Mouse (Mus musculus) lung, embryonic 16.5 days (tissue): ENCODE measurements around the gene Lpp. TPM values are rescaled to one million over a fixed set of nuclear protein-coding genes. Genes with fewer than 3 reads are reported as not detected.
A peak's percentile ranks its signal among the peaks of the same experiment; 100 is the strongest.

ENCODE experiments used
- ATAC-seq: fragments of 200-750 bp; cut with Nextera tagmentation; 2 replicates; pipeline ENCODE4 v1.8.0; 2017; ENCODE audit warnings: low read depth, mild to moderate bottlenecking, moderate library complexity
- H3K27ac ChIP-seq: fragments of 300-500 bp; sonication (generic); 2 replicates; pipeline ENCODE4 v1.5.1; 2014; ENCODE audit warnings: mild to moderate bottlenecking, control low read depth, low read length
- H3K27me3 ChIP-seq: fragments of 300-500 bp; sonication (generic); 2 replicates; pipeline ENCODE4 v1.6.1; 2014; ENCODE audit warnings: low read depth, low read length, mixed read lengths; ENCODE audit not compliant: control insufficient read depth, insufficient read depth
- H3K36me3 ChIP-seq: fragments of 300-500 bp; sonication (generic); 2 replicates; pipeline ENCODE4 v1.6.1; 2014; ENCODE audit warnings: low read length; ENCODE audit not compliant: control insufficient read depth, insufficient read depth
- H3K4me1 ChIP-seq: fragments of 300-500 bp; sonication (generic); replicated peaks from 2 replicates; pipeline ENCODE4 v1.6.1; 2014; ENCODE audit warnings: low read length, mixed read lengths; ENCODE audit not compliant: control insufficient read depth, insufficient read depth
- H3K4me2 ChIP-seq: fragments of 300-500 bp; sonication (generic); 2 replicates; pipeline ENCODE4 v1.6.1; 2014; ENCODE audit warnings: low read depth, low read length, control low read depth
- H3K4me3 ChIP-seq: fragments of 300-500 bp; sonication (generic); 2 replicates; pipeline ENCODE4 v1.5.1; 2014; ENCODE audit warnings: mild to moderate bottlenecking, low read length, control low read depth
- H3K9ac ChIP-seq: fragments of 300-500 bp; sonication (generic); 2 replicates; pipeline ENCODE4 v1.6.1; 2014; ENCODE audit warnings: low read length, control low read depth
- H3K9me3 ChIP-seq: fragments of 300-500 bp; sonication (generic); 2 replicates; pipeline ENCODE4 v1.6.1; 2016; ENCODE audit warnings: low read length; ENCODE audit not compliant: control insufficient read depth
- WGBS: fragments of 180-500 bp; shearing (Covaris S2); extraction: QIAGEN DNeasy Blood & Tissue Kit; methylation state at CpG from one replicate; pipeline ENCODE4 v1.1.7; 2014; 5-methylcytosine and 5-hydroxymethylcytosine counted together
- polyA plus RNA-seq: library from polyadenylated mRNA; unstranded; fragments of >200 nt; fragmentation: Nextera tagmentation; extraction: Ambion mirVana; gene quantifications from 2 replicates; pipeline ENCODE4 v1.2.1, GENCODE M21; 2015

Lpp gene
- polyA plus RNA-seq, 1 experiment from 2014 or later: 76.8 TPM

GRCm38 (mm10) chr16:24792836-24793235 is 399.5 kb downstream of the Lpp start:
- H3K9ac ChIP-seq: no peak overlapping the region
- no peaks in the 10 kb centered on the region for H3K36me3 ChIP-seq
- H3K4me2 ChIP-seq: no peak overlapping the region
- H3K27ac ChIP-seq: peak overlapping the region; percentile 10
- H3K9me3 ChIP-seq: no peaks in the 10 kb centered on the region
- WGBS: 79% methylated on average over 4 of the region's 4 CpGs
- no peaks in the 10 kb centered on the region for H3K27me3 ChIP-seq
- no peak for ATAC-seq
- H3K4me3 ChIP-seq: no peak overlapping the region
- no peaks in the 10 kb centered on the region; the same call in 1 of the 2 replicates for H3K4me1 ChIP-seq

- Histone ChIP-seq H3K4me1 (no peaks in the 10 kb centered on the region; the same call in 1 of the 2 replicates), H3K9ac (no peak overlapping the region), H3K27me3 (no peaks in the 10 kb centered on the region), H3K27ac (no peak overlapping the region), H3K4me2 (no peak overlapping the region), H3K4me3 (no peak overlapping the region), H3K36me3 (no peaks in the 10 kb centered on the region), H3K9me3 (no peaks in the 10 kb centered on the region)
- WGBS: 74% methylated on average over 2 of the region's 2 CpGs
- no peak for ATAC-seq
These were observed 401.4 kb downstream of the Lpp start for GRCm38 (mm10) chr16:24794665-24795064.

GRCm38 (mm10) chr16:24801355-24801754 is 408.0 kb downstream of the Lpp start:
- H3K27me3 ChIP-seq: no peaks in the 10 kb centered on the region
- H3K4me3 ChIP-seq: no peak overlapping the region
- H3K27ac ChIP-seq: no peak overlapping the region
- no peak overlapping the region for H3K9ac ChIP-seq
- H3K36me3 ChIP-seq: no peaks in the 10 kb centered on the region
- 36% methylated on average over 4 of the region's 4 CpGs for WGBS
- no peak for ATAC-seq
- H3K4me1 ChIP-seq: peaks cover 8% of the 10 kb centered on the region
- no peaks in the 10 kb centered on the region for H3K9me3 ChIP-seq
- no peak overlapping the region for H3K4me2 ChIP-seq

GRCm38 (mm10) chr16:24801780-24802179 is 408.5 kb downstream of the Lpp start:
- WGBS: 73% methylated on average over 1 of the region's 1 CpGs
- Histone ChIP-seq H3K4me3 (no peak overlapping the region), H3K4me2 (no peak overlapping the region), H3K4me1 (peaks cover 8% of the 10 kb centered on the region), H3K36me3 (no peaks in the 10 kb centered on the region), H3K9me3 (no peaks in the 10 kb centered on the region), H3K9ac (no peak overlapping the region), H3K27me3 (no peaks in the 10 kb centered on the region), H3K27ac (no peak overlapping the region)
- ATAC-seq: no peak

GRCm38 (mm10) chr16:24806093-24806492 is 412.8 kb downstream of the Lpp start:
- H3K4me3 ChIP-seq: no peak overlapping the region
- H3K9ac ChIP-seq: no peak overlapping the region
- no peak overlapping the region for H3K4me2 ChIP-seq
- H3K27me3 ChIP-seq: no peaks in the 10 kb centered on the region
- peaks cover 5% of the 10 kb centered on the region for H3K4me1 ChIP-seq
- H3K27ac ChIP-seq: peak overlapping the region; percentile 41; the same call in 1 of the 2 replicates
- WGBS: 37% methylated on average over 1 of the region's 1 CpGs
- ATAC-seq: peak; percentile 74
- no peaks in the 10 kb centered on the region for H3K36me3 ChIP-seq
- no peaks in the 10 kb centered on the region for H3K9me3 ChIP-seq

- no peak overlapping the region for H3K4me3 ChIP-seq
- WGBS: 56% methylated on average over 4 of the region's 4 CpGs
- no peak overlapping the region for H3K9ac ChIP-seq
- H3K4me2 ChIP-seq: no peak overlapping the region
- H3K36me3 ChIP-seq: no peaks in the 10 kb centered on the region
- no peaks in the 10 kb centered on the region for H3K27me3 ChIP-seq
- no peak overlapping the region for H3K27ac ChIP-seq
- no peak for ATAC-seq
- H3K4me1 ChIP-seq: peaks cover 2% of the 10 kb centered on the region
- H3K9me3 ChIP-seq: no peaks in the 10 kb centered on the region
These were observed 414.3 kb downstream of the Lpp start for GRCm38 (mm10) chr16:24807565-24807964.

- no peaks in the 10 kb centered on the region for H3K27me3 ChIP-seq
- no peak overlapping the region for H3K27ac ChIP-seq
- H3K9me3 ChIP-seq: no peaks in the 10 kb centered on the region
- 78% methylated on average over 6 of the region's 6 CpGs for WGBS
- no peaks in the 10 kb centered on the region for H3K36me3 ChIP-seq
- no peak overlapping the region for H3K4me2 ChIP-seq
- no peak for ATAC-seq
- no peak overlapping the region for H3K4me3 ChIP-seq
- H3K9ac ChIP-seq: no peak overlapping the region
- H3K4me1 ChIP-seq: peaks cover 2% of the 10 kb centered on the region
These were observed 416.5 kb downstream of the Lpp start for GRCm38 (mm10) chr16:24809811-24810210.

- no peaks in the 10 kb centered on the region for H3K27me3 ChIP-seq
- no peak overlapping the region for H3K27ac ChIP-seq
- no peak overlapping the region for H3K4me2 ChIP-seq
- no peak overlapping the region for H3K9ac ChIP-seq
- no peak for ATAC-seq
- WGBS: 78% methylated on average over 3 of the region's 3 CpGs
- no peaks in the 10 kb centered on the region for H3K4me1 ChIP-seq
- no peak overlapping the region for H3K4me3 ChIP-seq
- H3K9me3 ChIP-seq: no peaks in the 10 kb centered on the region
- H3K36me3 ChIP-seq: no peaks in the 10 kb centered on the region
These were observed 423.3 kb downstream of the Lpp start for GRCm38 (mm10) chr16:24816621-24817020.

- Histone ChIP-seq H3K4me2 (no peak overlapping the region), H3K9me3 (no peaks in the 10 kb centered on the region), H3K27me3 (no peaks in the 10 kb centered on the region), H3K9ac (no peak overlapping the region), H3K4me3 (no peak overlapping the region), H3K36me3 (no peaks in the 10 kb centered on the region), H3K27ac (no peak overlapping the region), H3K4me1 (no peaks in the 10 kb centered on the region)
- ATAC-seq: no peak
- WGBS: 93% methylated on average over 3 of the region's 3 CpGs
These were observed 424.1 kb downstream of the Lpp start for GRCm38 (mm10) chr16:24817381-24817780.

GRCm38 (mm10) chr16:24819127-24819526 is 425.8 kb downstream of the Lpp start:
- Histone ChIP-seq H3K27ac (no peak overlapping the region), H3K27me3 (no peaks in the 10 kb centered on the region), H3K4me3 (no peak overlapping the region), H3K9ac (no peak overlapping the region), H3K4me1 (no peaks in the 10 kb centered on the region), H3K9me3 (no peaks in the 10 kb centered on the region), H3K4me2 (no peak overlapping the region), H3K36me3 (no peaks in the 10 kb centered on the region)
- 69% methylated on average over 4 of the region's 4 CpGs for WGBS
- no peak for ATAC-seq
